Mouse (Mus musculus) CH12.LX (cell line): ENCODE data around the gene Lpin2. TPM values are rescaled to one million over a fixed set of nuclear protein-coding genes. Genes with fewer than 3 reads are reported as not detected.
A peak's percentile ranks its signal among the peaks of the same experiment; 100 is the strongest.

Experiments
- DNase-seq: peaks from one replicate; pipeline ENCODE4 v3.0.0-alpha.2; 2013; ENCODE audit errors: extremely low read depth
- H3K27ac ChIP-seq: 2 replicates; pipeline ENCODE4 v1.5.1; 2012; ENCODE audit warnings: low read depth, mild to moderate bottlenecking, control low read depth, moderate library complexity; ENCODE audit not compliant: insufficient read depth
- H3K27me3 ChIP-seq: replicated peaks from 2 replicates; pipeline ENCODE3; 2012; ENCODE audit warnings: inconsistent platforms
- H3K36me3 ChIP-seq, 2 experiments: replicated peaks in 1 of 2; 2 replicates each; pipeline versions ENCODE3 to v1.6.1; 2012; ENCODE audit warnings: inconsistent platforms in 1 of 2, low read length in 1 of 2, mild to moderate bottlenecking in 1 of 2, mixed read lengths in 1 of 2, moderate library complexity in 1 of 2; ENCODE audit not compliant: control insufficient read depth in 1 of 2, insufficient read depth in 1 of 2
- H3K4me1 ChIP-seq, 2 experiments: 2 replicates each; pipeline ENCODE4 v1.6.1; 2012; ENCODE audit warnings: inconsistent platforms in 1 of 2, moderate library complexity in 1 of 2; ENCODE audit not compliant: insufficient read depth in 2 of 2, control insufficient read depth in 1 of 2
- H3K4me2 ChIP-seq: 2 replicates; pipeline ENCODE4 v1.6.1; 2012; ENCODE audit warnings: low read depth, mild to moderate bottlenecking, control low read depth; ENCODE audit not compliant: poor library complexity, insufficient read depth, severe bottlenecking
- H3K4me3 ChIP-seq, 3 experiments: fragments of 150-350 bp in 1 of 3; sonication (generic) in 1 of 3; replicated peaks in 1 of 3; 2 replicates each; pipeline versions ENCODE3 to v1.5.1; 2011 to 2012; ENCODE audit warnings: low read depth in 2 of 3, low read length in 2 of 3, mild to moderate bottlenecking in 2 of 3, moderate library complexity in 2 of 3, control low read depth in 1 of 3, improper control_type of control experiment in 1 of 3, inconsistent platforms in 1 of 3, mixed read lengths in 1 of 3; ENCODE audit not compliant: poor library complexity in 1 of 3
- H3K79me2 ChIP-seq: replicated peaks from 2 replicates; pipeline ENCODE4 v1.6.1; 2012; ENCODE audit warnings: mild to moderate bottlenecking, moderate library complexity; ENCODE audit not compliant: control insufficient read depth, poor library complexity, insufficient read depth, severe bottlenecking; ENCODE audit errors: extremely low read depth
- H3K9ac ChIP-seq: 2 replicates; pipeline ENCODE4 v1.6.1; 2012; ENCODE audit warnings: low read depth, mild to moderate bottlenecking, control low read depth, moderate library complexity; ENCODE audit not compliant: insufficient read depth
- H3K9me3 ChIP-seq: replicated peaks from 2 replicates; pipeline ENCODE3; 2012; ENCODE audit warnings: low read length, inconsistent platforms, mixed read lengths
- CTCF ChIP-seq, 2 experiments: IDR thresholded peaks in 1 of 2; conservative IDR thresholded peaks in 1 of 2; 2 replicates each; pipeline ENCODE4 v1.5.1; 2011 to 2012; ENCODE audit warnings: low read depth in 2 of 2, low read length in 2 of 2, improper control_type of control experiment in 1 of 2, inconsistent platforms in 1 of 2, mild to moderate bottlenecking in 1 of 2, moderate library complexity in 1 of 2
- ETS1 ChIP-seq: conservative IDR thresholded peaks from 2 replicates; pipeline ENCODE4 v1.6.1; 2012; ENCODE audit warnings: low read depth, mild to moderate bottlenecking, inconsistent platforms, low read length, improper control_type of control experiment, moderate library complexity
- MAX ChIP-seq: IDR thresholded peaks from 2 replicates; pipeline ENCODE4 v1.6.1; 2011; ENCODE audit warnings: low read length, improper control_type of control experiment
- MAZ ChIP-seq: IDR thresholded peaks from 2 replicates; pipeline ENCODE4 v1.6.1; 2012; ENCODE audit warnings: low read depth, mild to moderate bottlenecking, inconsistent platforms, low read length, improper control_type of control experiment, moderate library complexity
- MXI1 ChIP-seq: IDR thresholded peaks from 2 replicates; pipeline ENCODE4 v1.6.1; 2011; ENCODE audit warnings: mild to moderate bottlenecking, low read depth, low read length, improper control_type of control experiment
- NRF1 ChIP-seq: IDR thresholded peaks from 2 replicates; pipeline ENCODE4 v1.6.1; 2014; ENCODE audit warnings: low read depth, mild to moderate bottlenecking, inconsistent platforms, low read length, improper control_type of control experiment, moderate library complexity
- POLR2A ChIP-seq: IDR thresholded peaks from 2 replicates; pipeline ENCODE4 v1.6.1; 2011; ENCODE audit warnings: low read depth, mild to moderate bottlenecking, improper control_type of control experiment, low read length
- RAD21 ChIP-seq: IDR thresholded peaks from 2 replicates; pipeline ENCODE4 v1.6.1; 2011; ENCODE audit warnings: low read depth, mild to moderate bottlenecking, low read length, improper control_type of control experiment, moderate library complexity
- SMC3 ChIP-seq: IDR thresholded peaks from 2 replicates; pipeline ENCODE4 v1.6.1; 2011; ENCODE audit warnings: low read depth, low read length, improper control_type of control experiment
- USF2 ChIP-seq: conservative IDR thresholded peaks from 2 replicates; pipeline ENCODE4 v1.6.1; 2011; ENCODE audit warnings: low read depth, low read length, improper control_type of control experiment
- ZKSCAN1 ChIP-seq: IDR thresholded peaks from 2 replicates; pipeline ENCODE4 v1.6.1; 2012; ENCODE audit warnings: low read depth, inconsistent platforms, low read length, improper control_type of control experiment, borderline replicate concordance
- ZNF384 ChIP-seq: IDR thresholded peaks from 2 replicates; pipeline ENCODE4 v1.6.1; 2012; ENCODE audit warnings: low read depth, low read length, improper control_type of control experiment, inconsistent platforms
- dilution Hi-C: fragments of 300-500 bp; cut with MboI; formaldehyde crosslinking; loops from 2 replicates; pipeline ENCODE4 v1.14.3; 2020; ENCODE audit warnings: low sequenced_read_pairs; ENCODE audit not compliant: extremely low pct_unique_long_range_greater_than_20kb, extremely low pct_ligation_motif_present
- in situ Hi-C: fragments of 300-500 bp; cut with MboI; formaldehyde crosslinking; loops from 3 replicates; pipeline ENCODE4 v1.14.3; 2019; ENCODE audit warnings: low sequenced_read_pairs, low pct_ligation_motif_present, low pct_unique_long_range_greater_than_20kb, mixed read lengths
- polyA plus RNA-seq: library from polyadenylated mRNA; unstranded; fragments of >175 nt; gene quantifications from 2 replicates; pipeline ENCODE4 v1.2.1, GENCODE M21; 2012; ENCODE audit warnings: low read depth; ENCODE audit not compliant: insufficient read length
- total RNA-seq, 2 experiments: library from RNA; depleted of rRNA; stranded (reverse); fragments of 300-350 nt in 1 of 2; fragments of >200 nt in 1 of 2; gene quantifications; 2 replicates each; pipeline ENCODE4 v1.2.3; 2012 to 2014

Lpin2 gene
- total and polyA plus RNA-seq, 3 experiments = 25.4 to 31.4 (median 28.1) TPM

GRCm38 (mm10) chr17:71196415-71196814, 14.1 kb downstream of the Lpin2 start:
- in situ Hi-C loops = no loop called here
- peaks cover 0 to 14% of the 10 kb centered on the region in 2 experiments for H3K36me3 ChIP-seq
- no peak for DNase-seq
- no peak overlapping the region; the same call in 1 of the 2 replicates for H3K27ac ChIP-seq
- no peaks in the 10 kb centered on the region for H3K27me3 ChIP-seq
- peaks cover 10 to 68% of the 10 kb centered on the region in 2 experiments for H3K4me1 ChIP-seq
- no peak overlapping the region; the same call in none of the 2 replicates for H3K4me2 ChIP-seq
- H3K9ac ChIP-seq = no peak overlapping the region
- no peak overlapping the region for H3K4me3 ChIP-seq
- dilution Hi-C loops = no loop called here
- TF ChIP-seq ZNF384 (peak; percentile 79), SMC3 (no peak), NRF1 (no peak), ETS1 (peak; percentile 68), USF2 (no peak)
- H3K79me2 ChIP-seq = peaks cover 45% of the 10 kb centered on the region
- no peaks in the 10 kb centered on the region for H3K9me3 ChIP-seq

GRCm38 (mm10) chr17:71199346-71199745, 17.0 kb downstream of the Lpin2 start:
- no peak for DNase-seq
- dilution Hi-C loops = no loop called here
- H3K27ac ChIP-seq = no peak overlapping the region
- peaks cover 19% of the 10 kb centered on the region for H3K79me2 ChIP-seq
- H3K9ac ChIP-seq = no peak overlapping the region
- no peak overlapping the region for H3K4me2 ChIP-seq
- peak in 1 of 2 experiments; percentile 48; a peak in 1 of 4 replicates for TF ChIP-seq CTCF (conservative IDR thresholded peaks at IDR 0.05 in 1 of 2, IDR thresholded peaks at IDR 0.05 in 1 of 2; ENCODE audit: low read depth in 2 of 2, low read length in 2 of 2)
- TF ChIP-seq SMC3 = peak; percentile 50
- TF ChIP-seq POLR2A = no peak
- no peak for TF ChIP-seq ETS1
- TF ChIP-seq ZKSCAN1 = no peak
- peak; percentile 36 for TF ChIP-seq RAD21
- peaks cover 2% of the 10 kb centered on the region for H3K9me3 ChIP-seq
- no peak overlapping the region for H3K4me3 ChIP-seq
- peaks cover 0 to 14% of the 10 kb centered on the region in 2 experiments for H3K36me3 ChIP-seq
- H3K4me1 ChIP-seq = peaks cover 10 to 53% of the 10 kb centered on the region in 2 experiments
- no peaks in the 10 kb centered on the region for H3K27me3 ChIP-seq
- in situ Hi-C loops = no loop called here

DNA sequence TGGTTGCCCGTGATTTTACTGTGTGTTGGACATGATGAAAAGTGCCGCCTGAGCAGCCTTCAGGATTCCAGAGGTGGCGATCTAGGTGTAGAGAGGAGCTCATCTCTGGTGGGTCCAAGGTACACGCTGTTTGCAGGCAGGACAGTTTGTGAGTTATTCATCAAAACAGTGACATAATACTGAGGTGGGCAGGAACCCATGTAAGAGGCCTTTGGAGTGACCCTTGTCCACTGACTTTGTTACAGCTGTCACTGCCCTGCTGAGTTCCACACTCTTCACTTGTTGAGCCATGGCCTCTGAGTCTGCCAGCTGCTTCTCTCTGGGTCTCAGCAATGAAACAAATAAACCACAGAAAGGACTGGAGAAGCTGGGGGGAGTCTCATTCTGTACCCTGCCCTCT, 19.8 kb downstream of the Lpin2 start:
- TF ChIP-seq ZNF384 = no peak
- TF ChIP-seq RAD21 = no peak
- no peak for TF ChIP-seq NRF1
- no peak for TF ChIP-seq MAX
- no peak for TF ChIP-seq SMC3
- no peak for TF ChIP-seq MXI1
- no peak for TF ChIP-seq MAZ

More for the DNA sequence above, 19.8 kb downstream of the Lpin2 start:
- no peak overlapping the region for H3K27ac ChIP-seq
- no peak for DNase-seq
- peaks cover 0 to 14% of the 10 kb centered on the region in 2 experiments for H3K36me3 ChIP-seq
- no peak overlapping the region for H3K4me2 ChIP-seq
- no peaks in the 10 kb centered on the region for H3K27me3 ChIP-seq
- peaks cover 2% of the 10 kb centered on the region for H3K9me3 ChIP-seq
- dilution Hi-C loops (no loop called here), in situ Hi-C loops (no loop called here)
- no peak overlapping the region for H3K4me3 ChIP-seq
- H3K4me1 ChIP-seq = peaks cover 5 to 44% of the 10 kb centered on the region in 2 experiments; a peak in 3 of 4 replicates
- no peak overlapping the region for H3K9ac ChIP-seq
- H3K79me2 ChIP-seq = peaks cover 8% of the 10 kb centered on the region
